Mouse (Mus musculus) heart, postnatal 0 days (tissue): Measurements from ENCODE around the gene Hopx.

Source experiments
- CTCF ChIP-seq: IDR thresholded peaks from 2 replicates; pipeline ENCODE4 v1.5.1; 2016; ENCODE audit warnings: antibody characterized with exemption, control low read depth, low read depth
- EP300 ChIP-seq: IDR thresholded peaks from 2 replicates; pipeline ENCODE4 v1.6.1; 2016; ENCODE audit warnings: antibody characterized with exemption, low read depth

DNA sequence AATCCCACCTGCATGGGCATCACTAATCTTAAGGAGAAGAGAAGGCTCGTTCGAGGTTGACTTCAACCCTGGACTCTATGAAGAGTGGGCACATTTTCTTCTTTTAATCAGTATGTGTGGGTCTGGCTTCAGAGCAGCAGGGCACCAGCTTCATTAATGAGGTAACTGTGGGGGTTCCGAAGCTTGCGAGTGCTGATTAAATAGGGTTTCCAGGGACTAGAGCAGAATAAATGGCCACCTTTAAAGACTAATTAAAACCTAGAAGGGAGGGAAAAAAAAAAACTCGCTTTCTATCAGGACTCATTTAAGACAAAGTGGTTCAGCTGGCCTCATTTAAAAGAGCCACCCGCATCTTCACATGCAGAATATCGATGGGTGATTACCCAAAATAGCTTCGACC is 25.0 kb downstream of the Hopx start:
- TF ChIP-seq CTCF, result no peak
- no peak for TF ChIP-seq EP300
